Mouse (Mus musculus) adrenal gland, adult 18-20 months (tissue): ENCODE results near the gene Spty2d1. TPM values are rescaled to one million over a fixed set of nuclear protein-coding genes. Genes with fewer than 3 reads are reported as not detected.
A peak's percentile ranks its signal among the peaks of the same experiment; 100 is the strongest.

Source experiments
- DNase-seq, 2 experiments: peaks; one replicate each; pipeline ENCODE4 v3.0.0; 2021 to 2022; ENCODE audit warnings: low spot score in 2 of 2
- total RNA-seq, 2 experiments: library from RNA; stranded (reverse); gene quantifications; 1 replicate in 1 of 2; 2 replicates in 1 of 2; pipeline ENCODE4 v1.2.3; 2021

Gene Spty2d1
- total RNA-seq, 2 experiments from 2014 or later: 19.2 to 20.0 TPM

DNA sequence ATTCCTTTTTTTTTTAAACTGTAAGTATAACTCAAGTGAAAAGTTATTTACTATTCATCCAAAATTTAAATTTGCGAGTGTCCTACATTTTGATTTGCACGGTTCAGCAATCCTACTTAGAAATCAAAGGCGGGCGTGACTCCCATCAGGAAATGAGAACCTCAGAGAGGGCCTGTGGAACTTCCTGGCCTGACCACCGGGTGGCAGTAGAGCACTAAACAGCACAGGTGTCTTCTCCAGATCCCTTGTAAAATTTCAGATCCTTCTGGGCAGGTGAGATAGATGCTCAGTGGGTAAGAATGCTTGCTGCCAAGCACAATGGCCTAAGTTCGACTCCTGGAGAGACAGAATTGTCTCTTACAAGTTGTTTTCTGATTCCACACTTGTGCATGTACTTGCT lies 15.3 kb upstream of the Spty2d1 start:
- DNase-seq: peak; percentile 90

DNA sequence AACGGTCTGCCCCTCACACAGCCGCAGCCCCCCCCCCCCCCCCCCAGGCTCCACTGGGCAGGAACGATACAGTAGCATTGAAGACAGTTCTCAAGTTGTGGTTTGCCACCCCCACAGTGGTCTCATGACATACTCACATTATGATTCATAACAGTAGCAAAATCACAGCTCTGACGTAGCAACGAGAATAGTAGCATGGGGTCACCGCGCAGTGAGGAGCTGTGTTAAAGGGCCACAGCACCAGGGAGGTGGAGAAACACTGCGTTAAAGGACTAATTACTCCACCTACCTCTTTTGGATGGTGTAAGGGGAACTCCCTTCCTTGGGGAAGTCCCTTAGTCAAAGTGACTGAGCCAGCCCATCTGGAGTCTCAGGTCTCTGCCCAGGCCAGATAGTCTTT lies 14.3 kb upstream of the Spty2d1 start:
- DNase-seq: no peak

DNA sequence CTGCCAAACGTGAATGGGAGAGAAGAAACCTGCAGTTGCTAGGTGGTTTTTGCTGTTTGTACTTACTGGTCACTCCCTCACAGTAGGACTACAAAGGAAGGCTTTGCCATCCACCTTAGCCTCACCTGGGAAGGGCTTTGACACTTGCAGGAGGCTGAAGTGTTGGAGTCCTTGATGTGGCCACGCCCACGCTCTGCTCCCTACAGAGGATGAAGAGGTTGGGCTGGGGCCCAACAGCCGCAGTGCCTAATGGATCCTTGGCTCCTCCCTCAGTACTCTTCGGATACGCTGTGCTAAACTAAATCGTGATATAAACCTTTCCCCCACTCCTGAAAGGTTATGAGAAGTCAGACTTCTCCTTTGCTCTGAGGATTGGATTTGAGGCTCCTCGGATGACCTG lies 12.7 kb upstream of the Spty2d1 start:
- no peak for DNase-seq

DNA sequence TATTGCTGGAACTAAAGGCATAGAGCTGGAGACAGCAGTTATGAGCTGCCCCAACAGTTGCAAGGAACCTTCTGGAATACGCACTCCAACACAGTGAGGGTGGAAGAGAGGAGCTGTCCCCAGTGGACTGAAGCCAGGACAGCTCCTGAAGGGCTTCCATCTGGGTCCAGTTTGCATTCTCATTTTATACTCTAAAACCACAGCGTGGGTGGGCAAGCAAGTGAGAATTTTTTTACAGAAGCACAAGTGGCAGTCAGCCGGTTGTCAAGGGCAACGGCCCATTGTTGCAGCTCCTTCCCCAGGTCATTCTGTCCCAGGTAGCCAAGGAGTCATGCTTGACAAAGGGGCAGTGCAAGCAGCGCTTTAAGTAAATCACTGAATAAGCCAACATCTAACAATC lies 11.4 kb upstream of the Spty2d1 start:
- no peak for DNase-seq

DNA sequence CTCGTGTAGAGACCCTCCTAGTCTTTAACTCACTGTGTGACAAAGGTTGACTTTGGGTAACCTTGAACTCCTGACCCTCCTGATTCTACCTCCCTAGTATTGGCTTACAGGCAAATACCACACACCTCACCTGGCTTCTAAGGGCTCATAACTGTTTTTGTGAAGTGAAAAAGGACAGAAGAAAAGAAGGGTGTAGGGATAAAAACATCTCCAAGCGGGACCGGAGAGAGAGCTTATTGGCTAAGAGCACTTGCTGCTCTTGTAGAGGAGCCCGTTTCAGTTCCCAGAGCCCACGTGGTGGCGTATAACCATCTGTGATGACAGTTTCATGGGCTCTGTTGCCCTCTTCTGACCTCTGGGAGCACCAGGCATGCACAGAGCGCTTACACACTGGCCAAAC lies 8.9 kb upstream of the Spty2d1 start:
- DNase-seq: no peak

DNA sequence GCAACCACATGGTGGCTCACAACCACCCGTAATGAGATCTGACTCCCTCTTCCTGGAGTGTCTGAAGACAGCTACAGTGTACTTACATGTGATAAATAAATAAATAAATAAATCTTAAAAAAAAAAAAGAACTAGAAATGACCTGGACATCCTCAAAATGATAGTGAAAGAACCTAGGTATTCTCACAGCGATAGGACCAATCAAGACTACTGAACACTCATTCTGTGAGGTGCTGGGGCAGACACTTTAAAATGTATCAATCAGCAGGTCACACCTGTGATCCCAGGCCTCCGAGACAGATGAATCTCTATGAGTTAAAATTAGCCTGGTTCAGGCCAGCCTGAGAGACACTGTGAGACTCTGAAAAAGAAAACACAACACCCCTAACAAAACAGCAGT lies 8.4 kb upstream of the Spty2d1 start:
- DNase-seq: no peak

DNA sequence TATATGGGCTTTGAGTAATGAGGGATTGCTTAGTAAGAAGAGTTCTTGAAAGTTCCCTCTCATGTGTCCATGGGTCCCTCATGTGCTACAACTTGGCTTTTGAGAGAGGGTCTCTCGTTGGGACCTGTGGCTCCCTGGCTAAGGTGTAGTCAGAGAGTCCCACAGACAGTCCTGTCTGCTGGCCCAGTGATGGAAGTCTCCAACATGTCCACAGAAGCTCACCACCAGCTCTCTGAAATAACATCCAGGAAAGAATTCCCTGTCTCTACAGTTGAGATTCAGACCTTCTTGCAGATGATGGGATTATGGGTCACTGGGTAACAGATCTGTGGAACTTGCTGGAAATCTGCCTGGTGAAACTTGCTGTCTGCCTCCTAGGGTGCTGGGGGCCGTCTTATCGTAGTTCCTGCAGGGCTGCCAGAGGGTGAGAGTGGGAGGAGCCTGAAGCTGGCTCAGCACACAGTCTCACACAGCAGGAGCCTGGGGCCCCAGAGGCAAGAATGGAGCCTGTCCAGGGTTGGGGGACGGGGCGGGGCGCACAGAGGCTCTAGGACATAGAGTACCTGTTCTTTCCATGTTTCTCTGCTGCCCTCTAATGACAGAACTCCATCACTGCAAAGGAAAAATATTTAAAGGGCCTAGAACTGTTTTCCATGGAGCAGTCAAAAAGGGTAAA lies 7.3 kb upstream of the Spty2d1 start:
- peak; percentile 59 to 65 for DNase-seq

DNA sequence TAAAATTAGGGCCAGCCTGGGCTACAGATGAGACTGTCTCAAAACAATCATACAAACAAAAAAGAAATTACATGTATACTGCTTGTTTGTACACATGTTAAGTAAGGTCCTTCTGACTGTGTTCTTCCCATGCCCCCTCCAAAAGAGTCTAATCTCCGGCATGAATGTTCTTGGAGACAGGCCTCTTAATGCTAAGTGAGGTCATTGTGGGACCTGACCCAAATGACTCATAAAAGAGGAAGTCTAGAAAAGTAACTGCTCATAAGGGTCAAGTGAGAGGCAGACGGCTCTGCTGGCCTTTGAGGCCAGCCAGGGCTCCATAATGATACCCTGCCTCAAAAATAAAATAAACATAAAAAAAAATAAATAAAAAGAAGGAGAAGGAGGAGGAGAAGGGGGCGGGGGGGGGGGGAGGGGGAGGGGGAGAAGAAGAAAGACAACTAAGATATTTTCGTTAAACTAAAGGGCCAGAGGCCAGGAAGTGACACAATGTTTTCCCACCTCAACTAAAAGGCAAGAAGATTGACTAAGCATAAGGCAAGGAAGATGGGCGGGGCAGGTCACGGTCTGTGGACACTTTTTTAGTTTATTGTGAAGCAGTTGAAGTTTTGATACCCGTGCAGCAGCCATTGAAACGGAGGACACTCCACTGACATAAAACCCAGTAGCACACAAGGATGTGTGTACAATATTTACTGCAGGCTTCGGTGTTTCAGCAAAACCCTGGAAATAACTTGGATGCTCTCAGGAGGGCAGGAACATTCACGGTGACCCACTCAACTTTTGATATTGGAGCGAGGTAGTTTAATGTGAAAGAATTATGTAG lies 6.6 kb upstream of the Spty2d1 start:
- no peak for DNase-seq

DNA sequence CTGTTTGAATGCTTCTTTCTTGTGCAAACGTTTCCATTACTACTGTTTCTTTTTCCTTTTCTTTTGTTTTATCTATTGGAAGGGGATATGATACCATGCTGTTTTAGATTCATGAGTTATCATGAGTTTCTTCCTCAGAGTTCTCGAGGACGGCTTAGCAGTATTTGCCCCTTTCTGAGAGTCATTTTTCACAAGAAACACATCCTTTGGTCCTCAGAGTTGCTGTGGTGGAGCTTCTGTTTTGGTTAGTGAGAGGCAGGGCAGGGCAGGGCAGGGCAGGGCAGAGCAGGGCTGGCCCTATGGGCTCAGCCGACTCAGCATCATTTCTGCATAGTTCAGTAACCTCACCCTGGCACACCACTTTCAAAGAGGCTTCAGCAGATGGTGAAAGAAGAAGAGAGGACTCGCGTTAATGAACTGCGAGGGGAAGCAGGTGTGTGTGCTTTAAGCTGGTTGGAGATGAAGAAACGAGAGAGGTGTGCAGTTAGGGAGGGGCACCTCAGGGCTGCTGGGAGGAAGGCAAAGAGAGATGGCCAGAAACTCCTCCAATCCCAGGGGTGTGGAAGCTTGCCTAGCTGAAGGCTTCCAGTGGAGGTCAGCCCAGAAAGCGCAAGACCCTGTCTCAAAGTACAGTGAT lies 5.0 kb upstream of the Spty2d1 start:
- DNase-seq: no peak

DNA sequence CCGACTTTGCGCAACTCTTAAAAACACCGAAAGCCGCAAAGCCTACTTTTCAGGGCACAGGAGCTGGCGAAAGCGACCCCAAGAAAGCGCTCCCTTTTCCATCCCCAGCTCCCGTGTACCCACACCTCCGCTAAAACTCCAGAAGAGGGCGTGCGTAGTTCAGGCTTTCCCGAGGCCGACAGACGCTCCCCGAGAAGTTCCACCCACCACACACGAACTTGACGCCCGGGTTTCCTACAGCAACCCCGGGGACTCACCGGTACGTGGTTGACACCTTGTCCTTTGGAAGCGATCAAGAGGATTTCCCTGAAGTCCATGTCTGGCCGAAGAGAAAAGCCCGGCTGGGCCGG lies 418 bp downstream of the Spty2d1 start:
- no peak for DNase-seq

DNA sequence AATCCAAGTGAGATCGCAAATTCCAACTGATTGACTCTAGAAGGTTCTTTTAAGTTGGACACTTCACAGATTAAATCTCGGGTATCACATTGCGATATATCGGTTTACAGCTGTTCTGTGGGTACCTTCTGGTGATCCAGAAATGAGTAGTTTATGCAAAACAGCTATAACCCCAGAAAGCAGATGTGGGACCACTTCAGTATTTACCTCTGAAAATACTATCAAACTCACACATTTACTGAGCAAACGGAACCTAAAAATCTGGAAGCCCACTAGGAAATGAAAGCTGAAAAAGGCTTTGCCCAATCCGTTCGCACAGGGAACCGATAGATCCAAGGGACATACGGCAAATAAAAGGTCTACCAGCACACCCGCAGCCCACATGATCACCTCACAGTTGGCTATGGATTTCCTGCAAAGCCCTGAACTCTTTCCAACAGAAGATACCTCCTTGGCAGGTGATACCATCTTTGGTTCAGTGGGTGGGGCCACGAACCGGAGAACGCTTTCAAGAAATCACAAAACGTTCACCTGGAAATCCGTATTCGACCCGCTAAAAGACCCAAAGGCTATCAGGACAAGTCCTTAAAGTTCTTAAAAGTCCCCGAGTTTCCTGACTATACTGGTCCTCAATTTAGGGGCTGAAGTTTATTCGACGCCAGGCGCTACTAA lies 966 bp downstream of the Spty2d1 start:
- no peak for DNase-seq

DNA sequence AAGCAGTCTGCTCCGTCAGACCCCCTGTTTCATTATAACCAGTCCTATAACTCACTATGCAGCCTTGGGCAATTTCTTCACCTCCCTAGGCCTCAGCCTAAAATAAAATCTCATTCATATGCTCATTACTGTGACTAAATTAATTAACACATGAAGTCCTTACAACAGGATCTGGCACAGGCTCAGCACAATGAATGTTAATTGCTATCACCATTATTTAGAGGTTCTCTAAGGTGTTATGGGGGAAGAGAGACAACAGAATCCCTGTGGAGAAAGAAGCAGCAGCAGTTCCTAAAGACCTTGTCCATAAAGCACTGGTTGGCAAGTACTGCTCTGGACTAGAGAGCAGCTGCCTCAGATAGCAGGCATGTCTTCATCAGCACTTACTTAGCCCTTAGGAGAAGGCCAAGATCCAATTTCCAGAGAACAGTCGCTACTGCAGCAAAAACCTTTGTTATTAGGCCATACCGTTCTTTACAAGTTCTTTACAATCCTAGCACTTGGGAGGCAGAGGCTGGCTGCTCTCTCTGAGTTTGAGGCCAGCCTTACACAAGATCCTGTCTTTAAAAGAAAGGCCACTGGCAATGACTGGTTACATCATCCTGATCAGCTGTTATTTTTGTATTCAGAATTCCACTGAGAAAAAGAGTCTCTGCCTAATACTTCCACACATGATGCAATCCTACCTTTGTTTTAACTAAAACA lies 4.6 kb downstream of the Spty2d1 start:
- no peak for DNase-seq

DNA sequence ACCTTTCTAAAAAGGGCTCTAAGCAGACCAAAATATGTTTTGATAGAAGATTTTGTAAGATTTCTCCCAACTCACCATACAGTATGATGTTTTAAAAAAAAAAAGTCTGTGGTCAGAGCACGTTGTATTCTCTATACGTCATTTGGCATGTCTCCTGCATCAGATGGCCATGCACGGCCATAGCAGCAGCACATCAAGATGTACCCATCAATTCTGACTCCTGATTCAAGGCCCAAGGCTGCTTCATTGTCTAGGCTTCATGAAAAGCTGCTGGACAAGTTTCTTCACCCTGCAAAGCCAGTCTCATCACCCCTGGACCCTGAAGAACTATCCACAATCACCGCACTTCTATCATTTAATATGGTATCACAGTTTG lies 6.3 kb downstream of the Spty2d1 start:
- DNase-seq: no peak

DNA sequence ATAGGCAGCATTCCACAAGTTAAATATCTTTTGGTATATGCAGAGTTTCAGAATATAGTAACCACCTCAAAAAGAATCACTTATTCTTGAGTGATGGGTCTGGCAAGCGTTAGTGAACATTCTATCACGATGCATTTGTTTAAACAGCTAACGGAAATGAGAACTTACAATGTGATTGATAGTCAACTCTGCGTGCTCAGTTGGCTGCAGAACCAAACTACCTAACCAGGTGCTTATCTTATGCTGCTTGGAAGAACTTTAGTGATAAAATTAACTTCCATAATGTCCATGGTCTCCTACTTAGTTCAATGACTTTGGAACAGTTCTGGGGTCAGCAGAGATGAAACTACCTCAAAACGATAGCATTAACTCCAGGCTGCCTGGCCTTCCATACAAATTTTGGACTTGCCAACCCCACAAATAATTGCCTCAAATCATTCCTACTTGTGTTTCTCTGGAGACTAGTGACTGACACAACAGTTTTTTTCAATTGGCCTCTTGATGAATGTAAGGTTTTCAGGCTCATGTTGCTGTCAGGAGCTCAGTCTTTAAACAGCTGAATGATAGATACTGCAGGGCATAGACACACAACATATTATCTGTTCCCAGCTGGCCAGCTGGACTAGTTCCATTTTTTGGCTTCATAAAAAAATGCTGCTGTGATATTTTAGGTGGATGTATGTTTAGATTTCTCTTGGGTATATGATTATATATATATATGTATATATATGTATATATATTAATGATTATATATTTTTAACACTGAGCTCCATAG lies 6.9 kb downstream of the Spty2d1 start:
- DNase-seq: no peak

DNA sequence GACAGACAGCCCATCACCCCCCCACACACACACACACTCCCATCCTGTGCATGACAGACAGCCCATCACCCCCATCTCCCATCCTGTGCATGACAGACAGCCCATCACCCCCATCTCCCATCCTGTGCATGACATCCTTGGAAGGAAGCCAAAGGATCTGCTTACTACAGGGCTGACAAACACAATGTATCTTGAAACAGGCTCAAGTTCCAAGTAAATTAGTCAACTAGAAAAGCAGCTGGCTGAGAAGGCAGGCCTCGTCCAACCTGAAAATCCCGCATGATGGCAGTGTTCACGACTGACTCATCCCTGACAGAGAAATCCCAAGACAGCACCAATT lies 7.6 kb downstream of the Spty2d1 start:
- no peak for DNase-seq

DNA sequence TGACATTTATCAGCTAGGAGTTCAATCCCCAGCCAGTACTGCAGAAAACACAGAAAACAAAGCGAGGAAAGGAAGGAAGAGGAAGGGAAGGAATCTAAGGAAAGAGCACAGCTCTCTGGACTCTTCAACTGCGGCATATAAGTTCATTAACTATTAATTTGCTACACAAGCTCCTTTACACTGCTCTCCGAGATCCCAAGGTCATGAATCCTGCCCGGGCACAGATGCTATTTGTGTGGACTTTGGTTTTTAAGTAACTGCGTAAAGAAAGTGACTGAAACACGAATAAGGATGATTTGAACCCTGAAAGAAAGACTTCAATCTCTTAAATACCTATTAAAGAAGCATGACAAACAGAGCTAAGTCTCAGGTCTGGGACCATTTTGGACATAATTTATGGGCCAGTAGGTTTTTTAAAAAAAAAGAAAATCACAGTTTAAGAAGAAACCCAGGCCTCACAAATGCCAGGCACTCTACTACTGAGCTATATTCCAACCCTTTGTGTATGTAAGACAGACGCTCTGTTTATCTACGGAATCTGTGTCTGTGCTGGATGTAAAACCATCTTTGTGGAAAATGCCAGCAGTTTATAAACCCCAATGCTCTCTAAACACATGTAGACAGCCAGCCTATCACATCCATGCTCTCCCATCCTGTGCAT lies 8.1 kb downstream of the Spty2d1 start:
- DNase-seq: no peak

DNA sequence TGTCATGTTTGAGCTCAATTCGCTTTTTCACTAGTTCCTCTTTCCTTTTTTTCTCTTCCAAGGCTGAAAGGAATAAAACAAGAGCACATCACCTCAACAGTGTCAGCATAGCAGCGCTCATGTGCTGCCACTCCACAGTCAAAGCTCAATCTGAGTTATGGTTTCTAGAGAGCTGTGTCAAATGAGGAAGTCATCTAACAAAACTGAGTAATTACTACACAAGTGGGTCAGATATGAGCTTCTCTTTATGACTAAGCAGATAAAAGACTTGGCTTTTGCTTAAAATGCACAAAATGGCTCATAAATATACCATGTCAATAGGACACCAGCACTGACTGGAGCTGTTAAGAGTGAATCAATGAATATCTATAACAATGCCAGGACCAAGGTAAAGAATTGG lies 9.3 kb downstream of the Spty2d1 start:
- DNase-seq: no peak

DNA sequence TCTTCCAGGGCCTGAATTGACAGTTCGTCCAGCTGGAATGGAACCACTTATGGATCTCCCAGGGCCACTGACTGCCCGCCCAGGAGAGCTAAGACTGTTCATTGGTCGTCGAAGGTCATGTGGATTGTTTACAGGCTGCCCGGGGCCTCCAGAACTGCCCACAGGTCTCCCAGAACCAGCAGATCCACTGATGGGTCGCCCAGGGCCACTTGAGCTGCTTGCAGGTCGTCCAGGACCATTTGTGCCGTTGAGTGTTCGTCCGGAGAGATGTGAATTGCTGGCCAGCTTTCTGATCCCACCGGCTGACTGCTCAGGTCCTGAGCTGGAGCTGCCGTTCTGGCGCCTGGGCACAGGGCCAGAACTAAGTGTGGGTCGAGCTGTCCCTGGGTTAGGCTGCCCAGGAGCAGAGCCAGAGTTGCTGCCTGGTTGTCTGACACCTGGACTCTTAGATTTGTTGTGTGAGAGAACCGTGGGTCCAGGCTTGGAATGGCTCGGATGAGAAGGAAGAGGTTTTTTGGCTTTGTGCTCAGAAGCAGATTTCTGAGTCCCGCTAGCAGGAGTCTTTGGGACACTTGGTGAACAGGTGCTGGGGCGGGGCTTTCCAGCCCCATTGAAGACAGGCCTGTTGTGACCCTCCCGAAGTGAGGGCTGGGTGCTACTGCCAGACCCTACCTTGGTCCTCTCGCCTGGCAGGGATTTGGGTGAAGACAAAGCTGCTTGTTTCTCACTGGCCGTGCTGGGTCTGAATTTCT lies 10.4 kb downstream of the Spty2d1 start:
- DNase-seq: no peak

DNA sequence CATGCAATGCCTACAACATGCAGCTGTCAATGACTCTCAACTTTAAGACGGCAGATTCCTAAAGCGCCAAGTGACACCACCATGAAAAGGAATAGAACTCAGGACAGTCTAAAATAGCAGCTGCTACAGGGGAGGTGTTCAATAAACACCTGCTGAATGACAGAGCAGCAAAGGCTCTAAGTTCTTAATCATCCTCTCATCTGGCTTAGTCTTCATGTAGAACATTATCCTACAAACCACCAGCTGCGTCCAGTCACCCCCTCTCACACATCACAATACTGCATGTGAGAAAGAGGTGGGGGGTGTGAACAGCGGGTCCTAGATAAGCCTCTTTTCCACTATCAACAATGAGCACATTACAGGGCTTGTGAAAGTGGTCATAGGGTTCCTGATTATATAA lies 11.2 kb downstream of the Spty2d1 start:
- no peak for DNase-seq
